In genomic region chr13:21401636-21402286, GRCm38 (mm10) we compare ENCODE assay signal across 8 mouse cellular contexts. TPM values are rescaled to one million over a fixed set of nuclear protein-coding genes. Genes with fewer than 3 reads are reported as not detected.
DNase-seq lines count a peak whose midpoint lies in the region; ATAC-seq and TF ChIP-seq lines count a peak whose summit lies in the region.

No protein-coding gene starts in this region.

- peaks cover 5% of the 10 kb centered on the region; the same call in 1 of the 2 replicates for H3K36me3 ChIP-seq in ES-Bruce4 (ENCODE audit: control insufficient read depth, insufficient read depth, low read length, poor library complexity, severe bottlenecking)
- no peaks in the 10 kb centered on the region for H3K36me3 ChIP-seq in forebrain, embryonic 11.5 days (ENCODE audit: control insufficient read depth, insufficient read depth, low read length)
- H3K36me3 ChIP-seq in liver, embryonic 11.5 days (ENCODE audit: control insufficient read depth, insufficient read depth, low read length): no peaks in the 10 kb centered on the region; the same call in 1 of the 2 replicates
- no peaks in the 10 kb centered on the region for H3K36me3 ChIP-seq in stomach, postnatal 0 days (ENCODE audit: control insufficient read depth, insufficient read depth, low read length)

- peak overlapping the region; percentile 88 for H3K9ac ChIP-seq in ES-Bruce4 (ENCODE audit: low read depth, poor library complexity, severe bottlenecking)
- peak overlapping the region; percentile 87 for H3K9ac ChIP-seq in forebrain, embryonic 11.5 days (ENCODE audit: low read length)
- H3K9ac ChIP-seq in liver, embryonic 11.5 days (ENCODE audit: low read depth, low read length): peak overlapping the region; percentile 93
- H3K9ac ChIP-seq in stomach, postnatal 0 days (ENCODE audit: low read length): peak overlapping the region; percentile 90

- peak overlapping the region; percentile 48 for H3K4me2 ChIP-seq in forebrain, embryonic 11.5 days (ENCODE audit: low read depth, low read length, severe bottlenecking)
- H3K4me2 ChIP-seq in liver, embryonic 11.5 days: peak overlapping the region; percentile 79
- H3K4me2 ChIP-seq in stomach, postnatal 0 days (replicated peaks; ENCODE audit: low read depth): peak overlapping the region; percentile 72

- no peaks in the 10 kb centered on the region for H3K4me1 ChIP-seq in ES-Bruce4 (ENCODE audit: control insufficient read depth, insufficient read depth, low read length)
- H3K4me1 ChIP-seq in forebrain, embryonic 11.5 days (replicated peaks; ENCODE audit: control insufficient read depth, insufficient read depth, low read length): no peaks in the 10 kb centered on the region; the same call in 1 of the 2 replicates
- H3K4me1 ChIP-seq in liver, embryonic 11.5 days (replicated peaks; ENCODE audit: control insufficient read depth, insufficient read depth, low read length): no peaks in the 10 kb centered on the region; the same call in 1 of the 2 replicates
- H3K4me1 ChIP-seq in stomach, postnatal 0 days (replicated peaks; ENCODE audit: control insufficient read depth, insufficient read depth): no peaks in the 10 kb centered on the region

- no peak for TF ChIP-seq POLR2A in ES-Bruce4 (IDR thresholded peaks at IDR 0.05; ENCODE audit: insufficient read depth, low read length)

- TF ChIP-seq EP300 in ES-Bruce4 (IDR thresholded peaks at IDR 0.05; ENCODE audit: insufficient read depth, low read depth, low read length): no peak
- no peak for TF ChIP-seq EP300 in stomach, postnatal 0 days (optimal IDR thresholded peaks at IDR 0.05)

- H3K27ac ChIP-seq in ES-Bruce4 (ENCODE audit: insufficient read depth, low read length): no peak overlapping the region
- H3K27ac ChIP-seq in forebrain, embryonic 11.5 days (ENCODE audit: low read depth, low read length): no peak overlapping the region; the same call in 1 of the 2 replicates
- H3K27ac ChIP-seq in liver, embryonic 11.5 days (ENCODE audit: low read depth, low read length): peak overlapping the region; percentile 84
- peak overlapping the region; percentile 83 for H3K27ac ChIP-seq in stomach, postnatal 0 days (replicated peaks)

- TF ChIP-seq CTCF in ES-Bruce4 (IDR thresholded peaks at IDR 0.05; ENCODE audit: low read depth, low read length): no peak
- TF ChIP-seq CTCF in stomach, postnatal 0 days (IDR thresholded peaks at IDR 0.05; ENCODE audit: low read depth): no peak

- peak overlapping the region; percentile 100 for H3K4me3 ChIP-seq in ES-Bruce4 (ENCODE audit: low read depth, low read length)
- H3K4me3 ChIP-seq in forebrain, embryonic 11.5 days (ENCODE audit: low read depth, low read length): peak overlapping the region; percentile 84
- peak overlapping the region; percentile 85 for H3K4me3 ChIP-seq in liver, embryonic 11.5 days (ENCODE audit: low read depth, low read length)
- peak overlapping the region; percentile 78 for H3K4me3 ChIP-seq in stomach, postnatal 0 days (ENCODE audit: low read depth, low read length)

- 13% methylated on average over 12 of the region's 12 CpGs for WGBS in forebrain, embryonic 11.5 days
- WGBS in liver, embryonic 11.5 days: 6% methylated on average over 12 of the region's 12 CpGs
- WGBS in stomach, postnatal 0 days: 9% methylated on average over 12 of the region's 12 CpGs

- H3K27me3 ChIP-seq in ES-Bruce4 (ENCODE audit: control insufficient read depth, insufficient read depth, low read length, poor library complexity, severe bottlenecking): no peaks in the 10 kb centered on the region
- no peaks in the 10 kb centered on the region for H3K27me3 ChIP-seq in forebrain, embryonic 11.5 days (ENCODE audit: control insufficient read depth, insufficient read depth, low read length)
- no peaks in the 10 kb centered on the region for H3K27me3 ChIP-seq in liver, embryonic 11.5 days (replicated peaks; ENCODE audit: control insufficient read depth, insufficient read depth, low read length)
- H3K27me3 ChIP-seq in stomach, postnatal 0 days (ENCODE audit: control insufficient read depth, insufficient read depth, low read length): no peaks in the 10 kb centered on the region

- peak; percentile 29 for DNase-seq in heart, adult 11 months
- no peak for DNase-seq in heart, postnatal 4 days
- no peak for DNase-seq in forebrain, embryonic 11.5 days (ENCODE audit: low spot score)
- no peak for DNase-seq in liver, embryonic 11.5 days (ENCODE audit: low spot score)
- DNase-seq in stomach, postnatal 0 days (ENCODE audit: low spot score): no peak
- no peak for DNase-seq in spleen, postnatal 36 days (ENCODE audit: low spot score in 2 of 2)
- DNase-seq in lung, postnatal 36 days: no peak

- ATAC-seq in forebrain, embryonic 11.5 days (replicated peaks; ENCODE audit: low FRiP score): peak; percentile 11; the same call in 1 of the 2 replicates
- ATAC-seq in liver, embryonic 11.5 days (replicated peaks; ENCODE audit: low FRiP score): peak; percentile 44; the same call in 1 of the 2 replicates
- 0 out of 2 replicates have a peak, but pooled peaks have one; percentile 8 for ATAC-seq in stomach, postnatal 0 days (ENCODE audit: low FRiP score, low TSS enrichment)

- H3K9me3 ChIP-seq in ES-Bruce4 (replicated peaks; ENCODE audit: control insufficient read depth, insufficient read depth, low read length, poor library complexity, severe bottlenecking): no peaks in the 10 kb centered on the region
- no peaks in the 10 kb centered on the region for H3K9me3 ChIP-seq in forebrain, embryonic 11.5 days (ENCODE audit: control insufficient read depth, low read length)
- no peaks in the 10 kb centered on the region for H3K9me3 ChIP-seq in liver, embryonic 11.5 days (ENCODE audit: control insufficient read depth, low read length)
- H3K9me3 ChIP-seq in stomach, postnatal 0 days (ENCODE audit: control insufficient read depth, low read length): no peaks in the 10 kb centered on the region

RNA-seq across cellular contexts. Expression of gene Zkscan3, which starts 0.8 kb away (rescaled TPM):
- 10 to 100 TPM; 37.9 to 43.5 TPM for total RNA-seq in heart, postnatal 4 days (2021)
- 38.5 and 40.1 TPM in 2 replicates for polyA plus RNA-seq in ES-Bruce4 (2011; ENCODE audit: insufficient read depth, insufficient read length, low read depth, missing spikeins)
- polyA plus RNA-seq in forebrain, embryonic 11.5 days (2014; fragmentation: Nextera tagmentation; extraction: Ambion mirVana): 89.7 and 91.3 TPM in 2 replicates
- 49.7 and 53.4 TPM in 2 replicates for polyA plus RNA-seq in liver, embryonic 11.5 days (2014; fragmentation: Nextera tagmentation; extraction: Ambion mirVana)
- polyA plus RNA-seq in stomach, postnatal 0 days (2015; fragmentation: Nextera tagmentation; extraction: Ambion mirVana): 32.9 and 36.4 TPM in 2 replicates

RNA-seq across cellular contexts. Expression of gene Pgbd1, which starts 39.1 kb away (rescaled TPM):
- total RNA-seq in heart, postnatal 4 days (2021): under 1 TPM; 0.61 to 0.71 TPM
- polyA plus RNA-seq in ES-Bruce4 (2011; ENCODE audit: insufficient read depth, insufficient read length, low read depth, missing spikeins): 3.4 and 3.6 TPM in 2 replicates
- 6.9 and 8.3 TPM in 2 replicates for polyA plus RNA-seq in forebrain, embryonic 11.5 days (2014; fragmentation: Nextera tagmentation; extraction: Ambion mirVana)
- polyA plus RNA-seq in liver, embryonic 11.5 days (2014; fragmentation: Nextera tagmentation; extraction: Ambion mirVana): 2.4 and 2.8 TPM in 2 replicates
- 0.75 and 0.90 TPM in 2 replicates for polyA plus RNA-seq in stomach, postnatal 0 days (2015; fragmentation: Nextera tagmentation; extraction: Ambion mirVana)

RNA-seq across cellular contexts. Expression of gene Zscan12, which starts 39.1 kb away (rescaled TPM):
- 1 to 10 TPM; 6.6 to 7.5 TPM for total RNA-seq in heart, postnatal 4 days (2021)
- polyA plus RNA-seq in ES-Bruce4 (2011; ENCODE audit: insufficient read depth, insufficient read length, low read depth, missing spikeins): 15.6 and 17.9 TPM in 2 replicates
- 20.5 and 22.4 TPM in 2 replicates for polyA plus RNA-seq in forebrain, embryonic 11.5 days (2014; fragmentation: Nextera tagmentation; extraction: Ambion mirVana)
- polyA plus RNA-seq in liver, embryonic 11.5 days (2014; fragmentation: Nextera tagmentation; extraction: Ambion mirVana): 10.2 and 12.0 TPM in 2 replicates
- 4.3 and 4.6 TPM in 2 replicates for polyA plus RNA-seq in stomach, postnatal 0 days (2015; fragmentation: Nextera tagmentation; extraction: Ambion mirVana)

RNA-seq across cellular contexts. Expression of gene Zscan26, which starts 51.8 kb away (rescaled TPM):
- total RNA-seq in heart, postnatal 4 days (2021): 10 to 100 TPM; 17.7 to 19.1 TPM
- 39.0 and 42.6 TPM in 2 replicates for polyA plus RNA-seq in ES-Bruce4 (2011; ENCODE audit: insufficient read depth, insufficient read length, low read depth, missing spikeins)
- polyA plus RNA-seq in forebrain, embryonic 11.5 days (2014; fragmentation: Nextera tagmentation; extraction: Ambion mirVana): 19.5 and 22.2 TPM in 2 replicates
- 13.5 and 16.6 TPM in 2 replicates for polyA plus RNA-seq in liver, embryonic 11.5 days (2014; fragmentation: Nextera tagmentation; extraction: Ambion mirVana)
- 16.5 and 17.3 TPM in 2 replicates for polyA plus RNA-seq in stomach, postnatal 0 days (2015; fragmentation: Nextera tagmentation; extraction: Ambion mirVana)

RNA-seq across cellular contexts. Expression of gene Olfr1367, which starts 55.1 kb away (rescaled TPM):
- total RNA-seq in heart, postnatal 4 days (2021): not detected
- polyA plus RNA-seq in ES-Bruce4 (2011; ENCODE audit: insufficient read depth, insufficient read length, low read depth, missing spikeins): not detected in 2 replicates
- polyA plus RNA-seq in forebrain, embryonic 11.5 days (2014; fragmentation: Nextera tagmentation; extraction: Ambion mirVana): not detected in 2 replicates
- not detected in 2 replicates for polyA plus RNA-seq in liver, embryonic 11.5 days (2014; fragmentation: Nextera tagmentation; extraction: Ambion mirVana)
- polyA plus RNA-seq in stomach, postnatal 0 days (2015; fragmentation: Nextera tagmentation; extraction: Ambion mirVana): not detected in 2 replicates

Comparison
In these comparisons a context has a peak if more than half of its experiments do, and no peak if none do; other contexts are left out.
1. H3K27ac ChIP-seq: peak in liver, embryonic 11.5 days (single experiment) and stomach, postnatal 0 days (single experiment); none in ES-Bruce4 (single experiment) and forebrain, embryonic 11.5 days (single experiment).
2. Peak in every context shown above with its lines, with median percentiles within 50 percentile points of each other: H3K4me3 ChIP-seq, H3K9ac ChIP-seq, ATAC-seq and H3K4me2 ChIP-seq.